Mouse (Mus musculus) heart, adult 2 months (tissue): ENCODE measurements around the gene Sept1. TPM values are rescaled to one million over a fixed set of nuclear protein-coding genes. Genes with fewer than 3 reads are reported as not detected.

Experiments used
- DNase-seq, 2 experiments: peaks; one replicate each; pipeline ENCODE4 v3.0.0; 2021
- H3K27ac ChIP-seq: fragments of 200-600 bp; 2 replicates; pipeline ENCODE4 v1.8.1; 2022
- H3K27me3 ChIP-seq: fragments of 200-500 bp; 2 replicates; pipeline ENCODE4 v1.6.1; 2012; ENCODE audit warnings: mild to moderate bottlenecking, low read length, inconsistent platforms, mixed read lengths; ENCODE audit not compliant: control insufficient read depth, insufficient read depth
- H3K36me3 ChIP-seq: fragments of 200-500 bp; 2 replicates; pipeline ENCODE4 v1.6.1; 2012; ENCODE audit warnings: low read length, inconsistent platforms; ENCODE audit not compliant: control insufficient read depth, insufficient read depth
- H3K4me1 ChIP-seq: fragments of 200-500 bp; 2 replicates; pipeline ENCODE4 v1.6.1; 2011; ENCODE audit warnings: low read length; ENCODE audit not compliant: control insufficient read depth, insufficient read depth
- H3K4me3 ChIP-seq: fragments of 200-600 bp; 2 replicates; pipeline ENCODE4 v1.8.1; 2022
- H3K79me2 ChIP-seq: fragments of 200-500 bp; replicated peaks from 2 replicates; pipeline ENCODE4 v1.6.1; 2012; ENCODE audit warnings: mild to moderate bottlenecking, inconsistent platforms, low read length, moderate library complexity, mixed read lengths; ENCODE audit not compliant: control insufficient read depth, insufficient read depth
- H3K9ac ChIP-seq: fragments of 200-500 bp; 2 replicates; pipeline ENCODE4 v1.6.1; 2012; ENCODE audit warnings: low read depth, mild to moderate bottlenecking, control low read depth, inconsistent platforms, low read length, mixed read lengths
- CTCF ChIP-seq: fragments of 200-600 bp; IDR thresholded peaks from 2 replicates; pipeline ENCODE4 v1.8.1; 2022; ENCODE audit warnings: antibody characterized with exemption, mild to moderate bottlenecking, moderate library complexity
- EP300 ChIP-seq: fragments of 200-500 bp; IDR thresholded peaks from 2 replicates; pipeline ENCODE4 v1.6.1; 2011; ENCODE audit warnings: low read depth, low read length, control low read depth; ENCODE audit not compliant: insufficient read depth
- POLR2A ChIP-seq: fragments of 200-500 bp; IDR thresholded peaks from 2 replicates; pipeline ENCODE4 v1.6.1; 2011; ENCODE audit warnings: mild to moderate bottlenecking, low read depth, low read length, control low read depth; ENCODE audit not compliant: insufficient read depth
- WGBS: fragments of 180-500 bp; shearing (Covaris S2); methylation state at CpG from one replicate; pipeline ENCODE4 v1.1.7; 2018; 5-methylcytosine and 5-hydroxymethylcytosine counted together
- intact Hi-C: fragments of 180-260 bp; cut with DNase I; formaldehyde crosslinking; loops from one replicate; pipeline ENCODE4 v1.15.1; 2025
- polyA plus RNA-seq: library from polyadenylated mRNA; depleted of rRNA; stranded (reverse); fragments of >200 nt; gene quantifications from 2 replicates; pipeline ENCODE4 v1.2.3, GENCODE M21; 2012
- total RNA-seq, 2 experiments: library from RNA; stranded (reverse); gene quantifications; 2 replicates each; pipeline ENCODE4 v1.2.3; 2021

Gene Sept1
- total and polyA plus RNA-seq, 3 experiments: 2.5 to 13.0 (median 4.7) TPM

GRCm38 (mm10) chr7:127194633-127195029, 38.3 kb downstream of the Sept1 start:
- intact Hi-C loops: loop anchor here (10.0 kb wide), 1 partner anchor 180 kb away; the partner anchor contains the start of genes Mvp, Pagr1a and Pagr1b
- Histone ChIP-seq H3K27me3 (no peaks in the 10 kb centered on the region), H3K4me3 (peak overlapping the region; percentile 68; the same call in 1 of the 2 replicates), H3K36me3 (no peaks in the 10 kb centered on the region; the same call in 1 of the 2 replicates), H3K79me2 (peaks cover 2% of the 10 kb centered on the region; the same call in 1 of the 2 replicates), H3K4me1 (peaks cover 7% of the 10 kb centered on the region), H3K27ac (no peak overlapping the region), H3K9ac (no peak overlapping the region)
- WGBS: 48% methylated on average over 7 of the region's 7 CpGs
- TF ChIP-seq CTCF: no peak
- no peak for TF ChIP-seq POLR2A
- no peak for TF ChIP-seq EP300
- no peak for DNase-seq

GRCm38 (mm10) chr7:127194011-127194632, 38.8 kb downstream of the Sept1 start:
- intact Hi-C loops: loop anchor here (10.0 kb wide), 1 partner anchor 179 kb away; the partner anchor contains the start of genes Mvp, Pagr1a and Pagr1b
- no peak for TF ChIP-seq EP300
- TF ChIP-seq POLR2A: no peak
- no peak for TF ChIP-seq CTCF
- DNase-seq: no peak
- H3K27ac ChIP-seq: no peak overlapping the region
- no peaks in the 10 kb centered on the region; the same call in 1 of the 2 replicates for H3K36me3 ChIP-seq
- H3K4me3 ChIP-seq: no peak overlapping the region
- H3K9ac ChIP-seq: no peak overlapping the region
- H3K27me3 ChIP-seq: no peaks in the 10 kb centered on the region
- H3K4me1 ChIP-seq: peaks cover 7% of the 10 kb centered on the region
- 84% methylated on average over 17 of the region's 17 CpGs for WGBS
- H3K79me2 ChIP-seq: peaks cover 2% of the 10 kb centered on the region; the same call in 1 of the 2 replicates

- Histone ChIP-seq H3K4me3 (no peak overlapping the region), H3K9ac (no peak overlapping the region), H3K27ac (no peak overlapping the region), H3K27me3 (no peaks in the 10 kb centered on the region), H3K79me2 (peaks cover 2% of the 10 kb centered on the region; the same call in 1 of the 2 replicates), H3K4me1 (peaks cover 7% of the 10 kb centered on the region), H3K36me3 (no peaks in the 10 kb centered on the region; the same call in 1 of the 2 replicates)
- intact Hi-C loops: loop anchor here (10.0 kb wide), 1 partner anchor 178 kb away; the partner anchor contains the start of genes Mvp, Pagr1a and Pagr1b
- TF ChIP-seq EP300 (no peak), POLR2A (no peak), CTCF (no peak)
- DNase-seq: no peak
- 89% methylated on average over 5 of the region's 5 CpGs for WGBS
These were observed 39.9 kb downstream of the Sept1 start for GRCm38 (mm10) chr7:127192989-127193388.

GRCm38 (mm10) chr7:127190672-127191071, 42.3 kb downstream of the Sept1 start:
- no peak for DNase-seq
- Histone ChIP-seq H3K27me3 (no peaks in the 10 kb centered on the region), H3K4me3 (no peak overlapping the region), H3K9ac (no peak overlapping the region), H3K36me3 (no peaks in the 10 kb centered on the region; the same call in 1 of the 2 replicates), H3K27ac (no peak overlapping the region), H3K4me1 (peaks cover 5% of the 10 kb centered on the region), H3K79me2 (peaks cover 2% of the 10 kb centered on the region; the same call in 1 of the 2 replicates)
- intact Hi-C loops: loop anchor here (10.0 kb wide), 1 partner anchor 176 kb away; the partner anchor contains the start of genes Mvp, Pagr1a and Pagr1b
- WGBS: 84% methylated on average over 6 of the region's 6 CpGs
- TF ChIP-seq EP300 (no peak), CTCF (no peak), POLR2A (no peak)

- no peaks in the 10 kb centered on the region for H3K27me3 ChIP-seq
These were observed 44.3 kb downstream of the Sept1 start for GRCm38 (mm10) chr7:127188305-127189276.

More at GRCm38 (mm10) chr7:127188305-127189276, 44.3 kb downstream of the Sept1 start:
- TF ChIP-seq EP300: no peak
- no peak for TF ChIP-seq POLR2A
- TF ChIP-seq CTCF: no peak
- Histone ChIP-seq H3K36me3 (no peaks in the 10 kb centered on the region), H3K27ac (no peak overlapping the region), H3K79me2 (no peaks in the 10 kb centered on the region), H3K4me1 (no peaks in the 10 kb centered on the region), H3K9ac (no peak overlapping the region), H3K4me3 (no peak overlapping the region)
- no peak for DNase-seq
- WGBS: 55% methylated on average over 17 of the region's 17 CpGs
- intact Hi-C loops: no loop called here
